Mouse (Mus musculus) heart, adult 2 months (tissue): ENCODE data around the gene Eps15.

Source experiments
- CTCF ChIP-seq: fragments of 200-600 bp; IDR thresholded peaks from 2 replicates; pipeline ENCODE4 v1.8.1; 2022; ENCODE audit warnings: antibody characterized with exemption, mild to moderate bottlenecking, moderate library complexity
- POLR2A ChIP-seq: fragments of 200-500 bp; IDR thresholded peaks from 2 replicates; pipeline ENCODE4 v1.6.1; 2011; ENCODE audit warnings: mild to moderate bottlenecking, low read depth, low read length, control low read depth; ENCODE audit not compliant: insufficient read depth

DNA sequence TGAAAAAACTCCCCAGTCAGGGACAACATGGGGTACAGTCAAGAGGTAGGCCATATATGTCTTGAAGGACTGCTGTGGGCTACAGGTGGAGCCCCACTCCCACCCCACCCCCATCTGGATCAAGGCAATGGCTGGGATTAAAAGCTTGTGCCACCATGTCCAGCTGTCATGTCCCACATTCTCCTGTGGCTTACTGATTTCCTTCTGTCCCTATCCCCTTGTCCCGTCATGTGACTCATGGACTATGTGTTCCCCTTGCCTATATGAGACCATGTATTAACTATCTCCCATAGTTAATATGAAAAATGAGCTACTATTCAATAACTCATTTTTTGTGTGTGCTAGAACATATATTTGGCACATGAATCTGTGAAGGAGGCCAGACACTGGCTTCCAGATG lies 154.2 kb downstream of the Eps15 start:
- no peak for TF ChIP-seq CTCF
- TF ChIP-seq POLR2A = no peak
